Mouse (Mus musculus) urinary bladder, postnatal 10 days (tissue): ENCODE results near the gene Ccdc187.
A peak's percentile ranks its signal among the peaks of the same experiment; 100 is the strongest.

ENCODE experiments used
- DNase-seq: peaks from one replicate; pipeline ENCODE4 v3.0.0; 2022; ENCODE audit warnings: low spot score

The Ccdc187 gene

GRCm38 (mm10) chr2:26316576-26317246 lies 22.4 kb upstream of the Ccdc187 start:
- no peak for DNase-seq

- no peak for DNase-seq
These were observed 21.6 kb upstream of the Ccdc187 start for GRCm38 (mm10) chr2:26315925-26316311.

GRCm38 (mm10) chr2:26315072-26315924 lies 20.9 kb upstream of the Ccdc187 start, which contains the start of gene Gpsm1:
TSS of gene Gpsm1 (plus strand) at chr2:26315515.
- DNase-seq = peak; percentile 46

GRCm38 (mm10) chr2:26314281-26315071 lies 20.1 kb upstream of the Ccdc187 start:
- DNase-seq = no peak

GRCm38 (mm10) chr2:26313394-26313793 lies 19.0 kb upstream of the Ccdc187 start:
- no peak for DNase-seq

GRCm38 (mm10) chr2:26312812-26313211 lies 18.5 kb upstream of the Ccdc187 start:
- no peak for DNase-seq

- no peak for DNase-seq
These were observed 17.6 kb upstream of the Ccdc187 start for GRCm38 (mm10) chr2:26311936-26312335.

GRCm38 (mm10) chr2:26309739-26310138 lies 15.4 kb upstream of the Ccdc187 start:
- no peak for DNase-seq

GRCm38 (mm10) chr2:26306702-26307101 lies 12.3 kb upstream of the Ccdc187 start:
- no peak for DNase-seq

- no peak for DNase-seq
These were observed 11.2 kb upstream of the Ccdc187 start for GRCm38 (mm10) chr2:26305555-26305954.

- DNase-seq = no peak
These were observed 10.4 kb upstream of the Ccdc187 start for GRCm38 (mm10) chr2:26304711-26305110.

- DNase-seq = no peak
These were observed 7.7 kb upstream of the Ccdc187 start for GRCm38 (mm10) chr2:26302005-26302503.

- peak; percentile 60 for DNase-seq
These were observed 6.4 kb upstream of the Ccdc187 start for GRCm38 (mm10) chr2:26300808-26301174.

GRCm38 (mm10) chr2:26300161-26300807 lies 5.9 kb upstream of the Ccdc187 start:
- no peak for DNase-seq

- no peak for DNase-seq
These were observed 5.0 kb upstream of the Ccdc187 start for GRCm38 (mm10) chr2:26299336-26299735.

GRCm38 (mm10) chr2:26298856-26299230 lies 4.5 kb upstream of the Ccdc187 start:
- DNase-seq = no peak

GRCm38 (mm10) chr2:26298208-26298855 lies 4.0 kb upstream of the Ccdc187 start:
- DNase-seq = no peak

GRCm38 (mm10) chr2:26296606-26297195 lies 2.3 kb upstream of the Ccdc187 start:
- no peak for DNase-seq

GRCm38 (mm10) chr2:26290133-26290532 lies 4.2 kb downstream of the Ccdc187 start:
- DNase-seq = no peak

- no peak for DNase-seq
These were observed 8.0 kb downstream of the Ccdc187 start for GRCm38 (mm10) chr2:26286391-26286790.

GRCm38 (mm10) chr2:26285804-26286203 lies 8.6 kb downstream of the Ccdc187 start:
- DNase-seq = no peak
